Mouse (Mus musculus): ENCODE results near the gene Dph2. TPM values are rescaled to one million over a fixed set of nuclear protein-coding genes. Genes with fewer than 3 reads are reported as not detected.

The Dph2 gene
- polyA plus RNA-seq, 1 experiment from 2014 or later = 21.2 TPM

- 72% methylated on average over 9 of the region's 9 CpGs for WGBS
Observed at GRCm38 (mm10) chr4:117866083-117866482, 25.7 kb downstream of the Dph2 start.

GRCm38 (mm10) chr4:117862823-117863222 is 29.0 kb downstream of the Dph2 start:
- WGBS = 34% methylated on average over 4 of the region's 4 CpGs
- Histone ChIP-seq H3K4me2 (ENCODE audit: low read depth, severe bottlenecking) (no peak overlapping the region), H3K27ac (replicated peaks; ENCODE audit: low read depth, low read length) (no peak overlapping the region), H3K4me3 (ENCODE audit: low read depth, low read length) (no peak overlapping the region), H3K4me1 (ENCODE audit: control insufficient read depth, insufficient read depth, low read length) (no peaks in the 10 kb centered on the region), H3K36me3 (ENCODE audit: control insufficient read depth, insufficient read depth, low read length) (peaks cover 5% of the 10 kb centered on the region; the same call in 1 of the 2 replicates), H3K9me3 (ENCODE audit: control insufficient read depth, low read length) (no peaks in the 10 kb centered on the region), H3K9ac (ENCODE audit: low read length) (no peak overlapping the region), H3K27me3 (ENCODE audit: control insufficient read depth, insufficient read depth, low read length) (no peaks in the 10 kb centered on the region)
- DNase-seq (ENCODE audit: low spot score) = no peak
- no peak for ATAC-seq (ENCODE audit: insufficient number of reproducible peaks, low FRiP score, low TSS enrichment, low read depth)

More at GRCm38 (mm10) chr4:117866083-117866482, 25.7 kb downstream of the Dph2 start:
- Histone ChIP-seq H3K4me1 (ENCODE audit: control insufficient read depth, insufficient read depth, low read length) (no peaks in the 10 kb centered on the region), H3K27ac (replicated peaks; ENCODE audit: low read depth, low read length) (no peak overlapping the region), H3K9ac (ENCODE audit: low read length) (no peak overlapping the region), H3K4me3 (ENCODE audit: low read depth, low read length) (no peak overlapping the region), H3K9me3 (ENCODE audit: control insufficient read depth, low read length) (no peaks in the 10 kb centered on the region), H3K4me2 (ENCODE audit: low read depth, severe bottlenecking) (no peak overlapping the region), H3K27me3 (ENCODE audit: control insufficient read depth, insufficient read depth, low read length) (no peaks in the 10 kb centered on the region), H3K36me3 (ENCODE audit: control insufficient read depth, insufficient read depth, low read length) (peaks cover 5% of the 10 kb centered on the region; the same call in 1 of the 2 replicates)
- no peak for DNase-seq (ENCODE audit: low spot score)
- ATAC-seq (ENCODE audit: insufficient number of reproducible peaks, low FRiP score, low TSS enrichment, low read depth) = no peak

- Histone ChIP-seq H3K4me3 (ENCODE audit: low read depth, low read length) (no peak overlapping the region), H3K4me2 (ENCODE audit: low read depth, severe bottlenecking) (no peak overlapping the region), H3K4me1 (ENCODE audit: control insufficient read depth, insufficient read depth, low read length) (no peaks in the 10 kb centered on the region), H3K9ac (ENCODE audit: low read length) (no peak overlapping the region), H3K27me3 (ENCODE audit: control insufficient read depth, insufficient read depth, low read length) (no peaks in the 10 kb centered on the region), H3K9me3 (ENCODE audit: control insufficient read depth, low read length) (no peaks in the 10 kb centered on the region), H3K27ac (replicated peaks; ENCODE audit: low read depth, low read length) (no peak overlapping the region), H3K36me3 (ENCODE audit: control insufficient read depth, insufficient read depth, low read length) (peaks cover 9% of the 10 kb centered on the region; the same call in 1 of the 2 replicates)
- no peak for ATAC-seq (ENCODE audit: insufficient number of reproducible peaks, low FRiP score, low TSS enrichment, low read depth)
- DNase-seq (ENCODE audit: low spot score) = no peak
- WGBS = 88% methylated on average over 9 of the region's 9 CpGs
Observed at GRCm38 (mm10) chr4:117860570-117860969, 31.3 kb downstream of the Dph2 start.

- H3K4me2 ChIP-seq (ENCODE audit: low read depth, severe bottlenecking) = no peak overlapping the region
- H3K9me3 ChIP-seq (ENCODE audit: control insufficient read depth, low read length) = no peaks in the 10 kb centered on the region
- peak; percentile 49; the same call in 1 of the 2 replicates for ATAC-seq (ENCODE audit: insufficient number of reproducible peaks, low FRiP score, low TSS enrichment, low read depth)
- H3K4me1 ChIP-seq (ENCODE audit: control insufficient read depth, insufficient read depth, low read length) = no peaks in the 10 kb centered on the region
- H3K9ac ChIP-seq (ENCODE audit: low read length) = no peak overlapping the region
- WGBS = 73% methylated on average over 3 of the region's 3 CpGs
- peak; percentile 72 for DNase-seq (ENCODE audit: low spot score)
- H3K36me3 ChIP-seq (ENCODE audit: control insufficient read depth, insufficient read depth, low read length) = peaks cover 6% of the 10 kb centered on the region; the same call in 1 of the 2 replicates
- no peak overlapping the region for H3K4me3 ChIP-seq (ENCODE audit: low read depth, low read length)
- no peak overlapping the region for H3K27ac ChIP-seq (replicated peaks; ENCODE audit: low read depth, low read length)
- no peaks in the 10 kb centered on the region for H3K27me3 ChIP-seq (ENCODE audit: control insufficient read depth, insufficient read depth, low read length)
Observed at GRCm38 (mm10) chr4:117858794-117859193, 33.0 kb downstream of the Dph2 start.

- H3K36me3 ChIP-seq (ENCODE audit: control insufficient read depth, insufficient read depth, low read length) = peaks cover 4% of the 10 kb centered on the region; the same call in 1 of the 2 replicates
- no peak overlapping the region; the same call in 1 of the 2 replicates for H3K9ac ChIP-seq (ENCODE audit: low read length)
- no peak overlapping the region for H3K4me2 ChIP-seq (ENCODE audit: low read depth, severe bottlenecking)
- 93% methylated on average over 9 of the region's 9 CpGs for WGBS
- no peaks in the 10 kb centered on the region for H3K9me3 ChIP-seq (ENCODE audit: control insufficient read depth, low read length)
- H3K4me1 ChIP-seq (ENCODE audit: control insufficient read depth, insufficient read depth, low read length) = no peaks in the 10 kb centered on the region
- DNase-seq (ENCODE audit: low spot score) (no peak), ATAC-seq (ENCODE audit: insufficient number of reproducible peaks, low FRiP score, low TSS enrichment, low read depth) (no peak)
- H3K27me3 ChIP-seq (ENCODE audit: control insufficient read depth, insufficient read depth, low read length) = no peaks in the 10 kb centered on the region
- no peak overlapping the region for H3K4me3 ChIP-seq (ENCODE audit: low read depth, low read length)
- H3K27ac ChIP-seq (replicated peaks; ENCODE audit: low read depth, low read length) = no peak overlapping the region
Observed at GRCm38 (mm10) chr4:117855146-117855545, 36.7 kb downstream of the Dph2 start.

GRCm38 (mm10) chr4:117852152-117852868 is 39.5 kb downstream of the Dph2 start:
- 91% methylated on average over 10 of the region's 10 CpGs for WGBS
- ATAC-seq (ENCODE audit: insufficient number of reproducible peaks, low FRiP score, low TSS enrichment, low read depth) = no peak

GRCm38 (mm10) chr4:117850871-117851270 is 41.0 kb downstream of the Dph2 start:
- no peak overlapping the region for H3K4me2 ChIP-seq (ENCODE audit: low read depth, severe bottlenecking)
- DNase-seq (ENCODE audit: low spot score) (no peak), ATAC-seq (ENCODE audit: insufficient number of reproducible peaks, low FRiP score, low TSS enrichment, low read depth) (no peak)
- 81% methylated on average over 7 of the region's 7 CpGs for WGBS
- H3K27me3 ChIP-seq (ENCODE audit: control insufficient read depth, insufficient read depth, low read length) = no peaks in the 10 kb centered on the region
- no peaks in the 10 kb centered on the region for H3K9me3 ChIP-seq (ENCODE audit: control insufficient read depth, low read length)
- H3K36me3 ChIP-seq (ENCODE audit: control insufficient read depth, insufficient read depth, low read length) = peaks cover 2% of the 10 kb centered on the region; the same call in 1 of the 2 replicates
- no peak overlapping the region for H3K4me3 ChIP-seq (ENCODE audit: low read depth, low read length)
- H3K9ac ChIP-seq (ENCODE audit: low read length) = no peak overlapping the region
- no peak overlapping the region for H3K27ac ChIP-seq (replicated peaks; ENCODE audit: low read depth, low read length)
- H3K4me1 ChIP-seq (ENCODE audit: control insufficient read depth, insufficient read depth, low read length) = peaks cover 5% of the 10 kb centered on the region; the same call in 1 of the 2 replicates

More at GRCm38 (mm10) chr4:117852152-117852868, 39.5 kb downstream of the Dph2 start:
- Histone ChIP-seq H3K4me3 (ENCODE audit: low read depth, low read length) (no peak overlapping the region), H3K4me1 (ENCODE audit: control insufficient read depth, insufficient read depth, low read length) (peaks cover 2% of the 10 kb centered on the region; the same call in 1 of the 2 replicates), H3K4me2 (ENCODE audit: low read depth, severe bottlenecking) (no peak overlapping the region), H3K9me3 (ENCODE audit: control insufficient read depth, low read length) (no peaks in the 10 kb centered on the region), H3K36me3 (ENCODE audit: control insufficient read depth, insufficient read depth, low read length) (peaks cover 4% of the 10 kb centered on the region; the same call in 1 of the 2 replicates), H3K9ac (ENCODE audit: low read length) (no peak overlapping the region; the same call in 1 of the 2 replicates), H3K27me3 (ENCODE audit: control insufficient read depth, insufficient read depth, low read length) (no peaks in the 10 kb centered on the region), H3K27ac (replicated peaks; ENCODE audit: low read depth, low read length) (no peak overlapping the region)
- DNase-seq (ENCODE audit: low spot score) = no peak

GRCm38 (mm10) chr4:117850176-117850575 is 41.7 kb downstream of the Dph2 start:
- peaks cover 3% of the 10 kb centered on the region; the same call in 1 of the 2 replicates for H3K36me3 ChIP-seq (ENCODE audit: control insufficient read depth, insufficient read depth, low read length)
- ATAC-seq (ENCODE audit: insufficient number of reproducible peaks, low FRiP score, low TSS enrichment, low read depth) (no peak), DNase-seq (ENCODE audit: low spot score) (no peak)
- H3K4me3 ChIP-seq (ENCODE audit: low read depth, low read length) = no peak overlapping the region
- H3K4me2 ChIP-seq (ENCODE audit: low read depth, severe bottlenecking) = no peak overlapping the region
- H3K27me3 ChIP-seq (ENCODE audit: control insufficient read depth, insufficient read depth, low read length) = no peaks in the 10 kb centered on the region
- no peak overlapping the region for H3K9ac ChIP-seq (ENCODE audit: low read length)
- H3K4me1 ChIP-seq (ENCODE audit: control insufficient read depth, insufficient read depth, low read length) = peaks cover 5% of the 10 kb centered on the region; the same call in 1 of the 2 replicates
- H3K9me3 ChIP-seq (ENCODE audit: control insufficient read depth, low read length) = no peaks in the 10 kb centered on the region
- 81% methylated on average over 7 of the region's 7 CpGs for WGBS
- no peak overlapping the region for H3K27ac ChIP-seq (replicated peaks; ENCODE audit: low read depth, low read length)

Measured in limb, embryonic 11.5 days (tissue).